Mouse (Mus musculus) erythroblast, embryonic 14.5 days (primary cell): ENCODE measurements around the gene Prkacb.

ENCODE experiments used
- GATA1 ChIP-seq: IDR thresholded peaks from 2 replicates; pipeline ENCODE4 v1.6.1; 2012; ENCODE audit warnings: low read length, inconsistent platforms, mixed read lengths
- TAL1 ChIP-seq: IDR thresholded peaks from 3 replicates; pipeline ENCODE4 v1.6.1; 2012; ENCODE audit warnings: low read length, inconsistent platforms, mixed read lengths

- TF ChIP-seq GATA1 = no peak
- no peak for TF ChIP-seq TAL1
Observed at GRCm38 (mm10) chr3:146684811-146685675, 127.7 kb downstream of the Prkacb start, which contains the start of gene Samd13.
